ENCODE assay signal across 8 mouse cellular contexts in genomic region chrX:99141079-99141478, GRCm38 (mm10). TPM values are rescaled to one million over a fixed set of nuclear protein-coding genes. Genes with fewer than 3 reads are reported as not detected.
DNase-seq lines count a peak whose midpoint lies in the region; ATAC-seq lines count a peak whose summit lies in the region.

No protein-coding gene starts in this region.

- peak; percentile 48 for DNase-seq in adrenal gland, postnatal 10 days
- DNase-seq in adrenal gland, adult 18-20 months (ENCODE audit: low spot score in 2 of 2): no peak
- DNase-seq in intestine, embryonic 14.5 days (ENCODE audit: low spot score): no peak
- no peak for DNase-seq in limb, embryonic 11.5 days (ENCODE audit: low spot score)
- DNase-seq in cerebellum, adult 9-10 months: no peak
- DNase-seq in cerebellum, adult 18-20 months: no peak

- peak overlapping the region; percentile 52 for H3K4me2 ChIP-seq in intestine, embryonic 14.5 days (ENCODE audit: low read length)
- peak overlapping the region; percentile 74 for H3K4me2 ChIP-seq in limb, embryonic 11.5 days (ENCODE audit: low read depth, severe bottlenecking)
- H3K4me2 ChIP-seq in neural tube, embryonic 13.5 days: peak overlapping the region; percentile 79

- H3K4me3 ChIP-seq in brown adipose tissue, adult 24 weeks (ENCODE audit: insufficient read depth, low read depth, low read length): peak overlapping the region; percentile 81
- H3K4me3 ChIP-seq in intestine, embryonic 14.5 days (ENCODE audit: low read depth, low read length): no peak overlapping the region
- no peak overlapping the region for H3K4me3 ChIP-seq in limb, embryonic 11.5 days (ENCODE audit: low read depth, low read length)
- H3K4me3 ChIP-seq in neural tube, embryonic 13.5 days: peak overlapping the region; percentile 73

- no peak overlapping the region for H3K9ac ChIP-seq in intestine, embryonic 14.5 days (ENCODE audit: low read length)
- no peak overlapping the region for H3K9ac ChIP-seq in limb, embryonic 11.5 days (ENCODE audit: low read length)
- H3K9ac ChIP-seq in neural tube, embryonic 13.5 days: peak overlapping the region; percentile 89; the same call in 1 of the 2 replicates

- no peaks in the 10 kb centered on the region for H3K27me3 ChIP-seq in intestine, embryonic 14.5 days (replicated peaks; ENCODE audit: control insufficient read depth, insufficient read depth, low read length)
- H3K27me3 ChIP-seq in limb, embryonic 11.5 days (ENCODE audit: control insufficient read depth, insufficient read depth, low read length): peaks cover 6% of the 10 kb centered on the region; the same call in 1 of the 2 replicates
- no peaks in the 10 kb centered on the region; the same call in 1 of the 2 replicates for H3K27me3 ChIP-seq in neural tube, embryonic 13.5 days

- ATAC-seq in intestine, embryonic 14.5 days (replicated peaks; ENCODE audit: low FRiP score, low TSS enrichment, low read depth): no peak
- ATAC-seq in limb, embryonic 11.5 days (ENCODE audit: insufficient number of reproducible peaks, low FRiP score, low TSS enrichment, low read depth): no peak
- ATAC-seq in neural tube, embryonic 13.5 days (ENCODE audit: low read depth): no peak

- 65% methylated on average over 8 of the region's 8 CpGs for WGBS in intestine, embryonic 14.5 days
- 75% methylated on average over 8 of the region's 8 CpGs for WGBS in limb, embryonic 11.5 days
- 40% methylated on average over 8 of the region's 8 CpGs for WGBS in neural tube, embryonic 13.5 days

- peak overlapping the region; percentile 65 for H3K27ac ChIP-seq in brown adipose tissue, adult 24 weeks (replicated peaks; ENCODE audit: low read depth, low read length)
- H3K27ac ChIP-seq in intestine, embryonic 14.5 days (ENCODE audit: low read depth): no peak overlapping the region
- H3K27ac ChIP-seq in limb, embryonic 11.5 days (replicated peaks; ENCODE audit: low read depth, low read length): no peak overlapping the region
- H3K27ac ChIP-seq in neural tube, embryonic 13.5 days (replicated peaks): no peak overlapping the region; the same call in 1 of the 2 replicates

- H3K4me1 ChIP-seq in brown adipose tissue, adult 24 weeks (ENCODE audit: control insufficient read depth, insufficient read depth, insufficient read length, low read length): peaks cover 22% of the 10 kb centered on the region
- H3K4me1 ChIP-seq in intestine, embryonic 14.5 days (replicated peaks; ENCODE audit: control insufficient read depth, insufficient read depth, low read length): peaks cover 11% of the 10 kb centered on the region
- peaks cover 17% of the 10 kb centered on the region for H3K4me1 ChIP-seq in limb, embryonic 11.5 days (ENCODE audit: control insufficient read depth, insufficient read depth, low read length)
- peaks cover 63% of the 10 kb centered on the region for H3K4me1 ChIP-seq in neural tube, embryonic 13.5 days (replicated peaks)

- H3K36me3 ChIP-seq in intestine, embryonic 14.5 days (ENCODE audit: control insufficient read depth, insufficient read depth, low read length): peaks cover 11% of the 10 kb centered on the region; the same call in 1 of the 2 replicates
- no peaks in the 10 kb centered on the region for H3K36me3 ChIP-seq in limb, embryonic 11.5 days (ENCODE audit: control insufficient read depth, insufficient read depth, low read length)
- peaks cover 9% of the 10 kb centered on the region; the same call in 1 of the 2 replicates for H3K36me3 ChIP-seq in neural tube, embryonic 13.5 days

- H3K9me3 ChIP-seq in intestine, embryonic 14.5 days (ENCODE audit: control insufficient read depth, low read length): no peaks in the 10 kb centered on the region
- H3K9me3 ChIP-seq in limb, embryonic 11.5 days (ENCODE audit: control insufficient read depth, low read length): no peaks in the 10 kb centered on the region
- no peaks in the 10 kb centered on the region for H3K9me3 ChIP-seq in neural tube, embryonic 13.5 days

RNA-seq across cellular contexts. Expression of gene Efnb1, which starts 5.1 kb away (rescaled TPM):
- 10 to 100 TPM; 48.2 to 53.3 TPM for total RNA-seq in adrenal gland, postnatal 10 days (2021)
- total RNA-seq in adrenal gland, adult 18-20 months (2021): 10 to 100 TPM; 53.1 to 65.4 TPM
- 10.3 and 17.4 TPM in 2 replicates for polyA plus RNA-seq in brown adipose tissue, adult 24 weeks (2012; ENCODE audit: insufficient read depth, insufficient read length, missing spikeins)
- polyA plus RNA-seq in intestine, embryonic 14.5 days (2014; fragmentation: Nextera tagmentation; extraction: Ambion mirVana): 24.5 and 26.9 TPM in 2 replicates
- 39.3 and 45.7 TPM in 2 replicates for polyA plus RNA-seq in limb, embryonic 11.5 days (2014; fragmentation: Nextera tagmentation; extraction: Ambion mirVana)
- 39.8 and 41.5 TPM in 2 replicates for polyA plus RNA-seq in neural tube, embryonic 13.5 days (2015; fragmentation: Nextera tagmentation; extraction: Ambion mirVana)

Comparison
In these comparisons a context has a peak if more than half of its experiments do, and no peak if none do; other contexts are left out.
1. H3K4me3 ChIP-seq: peak in brown adipose tissue, adult 24 weeks (single experiment) and neural tube, embryonic 13.5 days (single experiment); none in intestine, embryonic 14.5 days (single experiment) and limb, embryonic 11.5 days (single experiment).
2. Peak in every context shown above with its lines, with median percentiles within 50 percentile points of each other: H3K4me2 ChIP-seq.